Mouse (Mus musculus) testis, postnatal 10 days (tissue): ENCODE results near the gene Iqgap1.
A peak's percentile ranks its signal among the peaks of the same experiment; 100 is the strongest.

Experiments used
- DNase-seq: peaks from one replicate; pipeline ENCODE4 v3.0.0; 2021; ENCODE audit warnings: low spot score

The Iqgap1 gene

GRCm38 (mm10) chr7:80825843-80826403 is at the start of gene Iqgap1:
Gene Iqgap1, minus strand, starts transcription at chr7:80825974.
- no peak for DNase-seq

GRCm38 (mm10) chr7:80873631-80874030 is 47.9 kb upstream of the Iqgap1 start:
- DNase-seq: no peak

- no peak for DNase-seq
These were observed 47.3 kb upstream of the Iqgap1 start for GRCm38 (mm10) chr7:80873038-80873437.

- DNase-seq: no peak
These were observed 42.9 kb upstream of the Iqgap1 start for GRCm38 (mm10) chr7:80868686-80869085.

GRCm38 (mm10) chr7:80866514-80867147 is 40.9 kb upstream of the Iqgap1 start:
- DNase-seq: no peak

GRCm38 (mm10) chr7:80865521-80865920 is 39.7 kb upstream of the Iqgap1 start:
- DNase-seq: no peak

- no peak for DNase-seq
These were observed 39.1 kb upstream of the Iqgap1 start for GRCm38 (mm10) chr7:80864831-80865230.

- no peak for DNase-seq
These were observed 38.4 kb upstream of the Iqgap1 start for GRCm38 (mm10) chr7:80864151-80864550.

GRCm38 (mm10) chr7:80863520-80863919 is 37.7 kb upstream of the Iqgap1 start:
- no peak for DNase-seq

- DNase-seq: no peak
These were observed 36.7 kb upstream of the Iqgap1 start for GRCm38 (mm10) chr7:80862475-80862874.

- DNase-seq: peak; percentile 89
These were observed 35.0 kb upstream of the Iqgap1 start, which contains the start of gene Zscan2 for GRCm38 (mm10) chr7:80860729-80861274. Gene Zscan2, plus strand, starts transcription at chr7:80860920.

GRCm38 (mm10) chr7:80860227-80860626 is 34.5 kb upstream of the Iqgap1 start:
- DNase-seq: peak; percentile 73

GRCm38 (mm10) chr7:80857181-80857580 is 31.4 kb upstream of the Iqgap1 start:
- DNase-seq: peak; percentile 89

- no peak for DNase-seq
These were observed 29.5 kb upstream of the Iqgap1 start for GRCm38 (mm10) chr7:80855316-80855715.

- DNase-seq: no peak
These were observed 27.4 kb upstream of the Iqgap1 start for GRCm38 (mm10) chr7:80853218-80853617.

GRCm38 (mm10) chr7:80850520-80850919 is 24.7 kb upstream of the Iqgap1 start:
- no peak for DNase-seq

- no peak for DNase-seq
These were observed 23.9 kb upstream of the Iqgap1 start for GRCm38 (mm10) chr7:80849710-80850109.

GRCm38 (mm10) chr7:80849267-80849666 is 23.5 kb upstream of the Iqgap1 start:
- no peak for DNase-seq

GRCm38 (mm10) chr7:80846709-80847108 is 20.9 kb upstream of the Iqgap1 start:
- DNase-seq: no peak

- DNase-seq: no peak
These were observed 20.5 kb upstream of the Iqgap1 start for GRCm38 (mm10) chr7:80846280-80846678.

GRCm38 (mm10) chr7:80845621-80846279 is 20.0 kb upstream of the Iqgap1 start:
- no peak for DNase-seq

GRCm38 (mm10) chr7:80844691-80845090 is 18.9 kb upstream of the Iqgap1 start:
- DNase-seq: no peak
